Mouse (Mus musculus): ENCODE measurements around the gene Rere. TPM values are rescaled to one million over a fixed set of nuclear protein-coding genes. Genes with fewer than 3 reads are reported as not detected.

Gene Rere
- polyA plus RNA-seq, 1 experiment from 2014 or later = 34.5 TPM

DNA sequence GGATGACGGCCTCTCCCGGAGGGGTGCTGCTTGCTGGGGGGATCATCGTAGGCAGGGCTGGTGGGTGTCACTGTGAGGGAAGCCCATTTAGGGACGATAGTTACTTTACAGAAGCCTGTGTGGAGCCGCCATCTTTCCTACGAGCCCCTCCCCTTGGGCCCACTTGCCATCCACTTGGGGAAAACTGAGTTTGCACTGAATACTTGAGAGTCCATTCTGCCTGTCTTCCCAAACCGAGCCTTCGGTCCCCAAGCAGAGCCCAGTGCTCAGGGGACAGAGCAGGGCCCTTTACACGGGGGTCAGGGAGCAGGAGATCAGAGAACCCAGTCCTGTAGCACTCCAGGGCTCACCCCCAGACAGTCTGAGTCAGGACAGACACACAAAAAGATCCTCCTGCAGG lies 362.9 kb downstream of the Rere start:
- no peaks in the 10 kb centered on the region for H3K9me3 ChIP-seq (ENCODE audit: control insufficient read depth, low read length)
- 90% methylated on average over 9 of the region's 9 CpGs for WGBS
- no peak overlapping the region for H3K9ac ChIP-seq (replicated peaks; ENCODE audit: low read depth, low read length)
- peaks cover 2% of the 10 kb centered on the region; the same call in 1 of the 2 replicates for H3K36me3 ChIP-seq (ENCODE audit: control insufficient read depth, insufficient read depth)
- no peak overlapping the region for H3K27ac ChIP-seq (ENCODE audit: low read length)
- H3K27me3 ChIP-seq (replicated peaks; ENCODE audit: control insufficient read depth, insufficient read depth, low read length) = no peaks in the 10 kb centered on the region
- no peak for ATAC-seq
- H3K4me1 ChIP-seq (replicated peaks; ENCODE audit: control insufficient read depth, insufficient read depth, low read length) = no peaks in the 10 kb centered on the region
- H3K4me3 ChIP-seq (replicated peaks; ENCODE audit: low read length) = no peak overlapping the region
- H3K4me2 ChIP-seq (ENCODE audit: low read length) = no peak overlapping the region

DNA sequence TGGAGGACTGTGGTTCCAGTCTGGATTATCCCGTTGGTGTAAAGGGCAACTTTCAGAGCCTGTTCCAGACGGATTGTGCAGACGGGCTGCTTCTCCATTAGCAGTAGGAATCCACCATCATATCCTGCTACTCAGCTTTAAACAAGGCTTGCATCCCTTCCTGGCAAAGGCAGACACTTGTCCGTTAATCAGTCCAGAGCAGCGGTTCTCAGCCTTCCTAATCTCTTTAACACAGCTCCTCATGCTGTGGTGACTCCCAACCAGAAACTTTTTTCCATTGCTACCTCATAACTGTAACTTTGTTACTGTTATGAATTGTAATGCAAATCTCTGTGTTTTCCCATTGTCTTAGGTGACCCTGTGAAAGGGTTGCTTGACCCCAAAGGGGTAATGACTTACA lies 367.9 kb downstream of the Rere start:
- no peak overlapping the region for H3K27ac ChIP-seq (ENCODE audit: low read length)
- 0 out of 2 replicates have a peak, but pooled peaks cover 4% of the 10 kb centered on the region for H3K27me3 ChIP-seq (replicated peaks; ENCODE audit: control insufficient read depth, insufficient read depth, low read length)
- peaks cover 10% of the 10 kb centered on the region for H3K4me1 ChIP-seq (replicated peaks; ENCODE audit: control insufficient read depth, insufficient read depth, low read length)
- no peak overlapping the region for H3K9ac ChIP-seq (replicated peaks; ENCODE audit: low read depth, low read length)
- H3K9me3 ChIP-seq (ENCODE audit: control insufficient read depth, low read length) = no peaks in the 10 kb centered on the region
- no peak for ATAC-seq
- WGBS = 81% methylated on average over 5 of the region's 5 CpGs
- no peak overlapping the region for H3K4me2 ChIP-seq (ENCODE audit: low read length)
- no peak overlapping the region for H3K4me3 ChIP-seq (replicated peaks; ENCODE audit: low read length)
- H3K36me3 ChIP-seq (ENCODE audit: control insufficient read depth, insufficient read depth) = no peaks in the 10 kb centered on the region

DNA sequence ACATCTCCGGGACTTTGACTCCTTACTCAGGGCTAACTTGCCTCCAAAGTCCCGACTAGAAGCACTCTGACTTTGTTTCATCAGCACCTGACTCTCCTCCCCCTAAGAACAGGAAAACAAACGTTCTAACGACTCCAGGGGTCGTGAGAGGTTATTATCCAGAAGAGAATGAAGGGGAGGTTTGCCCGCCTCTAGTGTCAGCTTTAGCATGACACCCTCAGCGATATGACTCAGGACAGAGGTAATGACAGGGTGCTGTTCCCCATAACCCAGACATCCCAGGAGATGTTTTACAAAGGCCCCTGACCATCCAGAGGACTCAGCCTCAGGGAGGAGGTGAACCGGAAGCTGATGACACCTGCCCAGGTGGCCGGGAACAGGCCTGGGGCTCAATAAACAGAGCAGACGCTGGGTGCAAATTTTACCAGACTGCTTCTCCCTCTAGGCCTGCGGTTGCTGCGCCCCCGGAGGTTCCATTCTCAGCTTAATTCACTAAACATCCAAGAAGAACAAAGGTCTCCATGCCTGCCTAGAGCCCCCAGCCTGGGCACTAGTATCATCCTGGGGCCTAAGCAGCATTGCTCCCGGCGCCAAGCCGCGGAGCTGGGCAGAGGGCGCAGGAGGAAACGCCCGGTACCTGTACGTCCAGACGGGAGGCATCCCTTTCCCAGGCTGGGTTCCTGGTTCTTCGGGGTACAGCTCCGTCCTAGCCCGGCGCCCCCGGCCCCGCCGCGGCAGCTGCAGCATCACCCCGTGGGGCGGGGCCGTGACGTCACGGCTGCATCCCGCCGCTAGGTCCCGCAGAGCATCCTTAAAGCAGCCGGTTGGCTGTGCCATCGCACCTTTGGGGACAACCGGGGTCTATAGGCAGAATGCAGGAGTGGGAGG lies 370.2 kb downstream of the Rere start, which contains the start of gene Slc45a1:
TSS of gene Slc45a1 (minus strand) at position 785 of the 888 bp plus-strand sequence.
- Histone ChIP-seq H3K4me3 (replicated peaks; ENCODE audit: low read length) (peak within 1 kb of the TSS; percentile 77), H3K4me1 (replicated peaks; ENCODE audit: control insufficient read depth, insufficient read depth, low read length) (peaks cover 10% of the 10 kb centered on the region), H3K4me2 (ENCODE audit: low read length) (peak within 1 kb of the TSS; percentile 77), H3K9me3 (ENCODE audit: control insufficient read depth, low read length) (0 out of 2 replicates have a peak, but pooled peaks cover 1% of the 10 kb centered on the region), H3K36me3 (ENCODE audit: control insufficient read depth, insufficient read depth) (no peaks in the 10 kb centered on the region), H3K27me3 (replicated peaks; ENCODE audit: control insufficient read depth, insufficient read depth, low read length) (peaks cover 11% of the 10 kb centered on the region; the same call in 1 of the 2 replicates), H3K27ac (ENCODE audit: low read length) (no peak within 1 kb of the TSS; the same call in 1 of the 2 replicates), H3K9ac (replicated peaks; ENCODE audit: low read depth, low read length) (peak within 1 kb of the TSS; percentile 88)
- 5% methylated on average over 41 of the region's 41 CpGs for WGBS
- peak; percentile 81 for ATAC-seq

DNA sequence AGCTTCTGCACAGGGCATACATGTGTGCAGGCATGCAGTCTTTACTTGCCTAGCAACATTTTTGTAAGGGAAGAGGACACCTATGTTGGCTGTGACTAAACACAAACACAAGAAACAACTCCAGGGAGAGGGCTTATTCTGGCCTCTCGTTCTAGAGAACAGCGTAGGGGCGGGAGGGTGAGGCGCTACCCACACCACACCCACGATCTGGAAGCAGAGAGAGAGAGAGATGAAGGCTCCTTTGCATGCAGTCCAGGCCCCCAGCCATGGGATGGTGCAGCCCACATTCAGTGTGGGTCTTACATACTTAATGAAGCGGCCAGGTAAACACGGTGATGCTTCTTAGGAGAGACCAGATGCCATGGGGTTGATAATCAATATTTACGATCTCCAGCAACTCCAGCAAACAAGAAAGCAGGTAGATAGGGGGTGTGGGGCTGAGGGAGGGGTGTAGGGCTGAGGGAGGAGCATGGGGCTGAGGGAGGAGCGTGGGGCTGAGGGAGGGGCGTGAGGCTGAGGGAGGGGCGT lies 371.7 kb downstream of the Rere start:
- H3K27ac ChIP-seq (ENCODE audit: low read length) = no peak overlapping the region
- H3K4me1 ChIP-seq (replicated peaks; ENCODE audit: control insufficient read depth, insufficient read depth, low read length) = peaks cover 10% of the 10 kb centered on the region
- no peak overlapping the region for H3K4me2 ChIP-seq (ENCODE audit: low read length)
- no peak for ATAC-seq
- no peak overlapping the region for H3K4me3 ChIP-seq (replicated peaks; ENCODE audit: low read length)
- H3K9me3 ChIP-seq (ENCODE audit: control insufficient read depth, low read length) = 0 out of 2 replicates have a peak, but pooled peaks cover 2% of the 10 kb centered on the region
- H3K9ac ChIP-seq (replicated peaks; ENCODE audit: low read depth, low read length) = no peak overlapping the region
- H3K27me3 ChIP-seq (replicated peaks; ENCODE audit: control insufficient read depth, insufficient read depth, low read length) = peaks cover 11% of the 10 kb centered on the region; the same call in 1 of the 2 replicates
- 42% methylated on average over 9 of the region's 11 CpGs for WGBS
- H3K36me3 ChIP-seq (ENCODE audit: control insufficient read depth, insufficient read depth) = no peaks in the 10 kb centered on the region

DNA sequence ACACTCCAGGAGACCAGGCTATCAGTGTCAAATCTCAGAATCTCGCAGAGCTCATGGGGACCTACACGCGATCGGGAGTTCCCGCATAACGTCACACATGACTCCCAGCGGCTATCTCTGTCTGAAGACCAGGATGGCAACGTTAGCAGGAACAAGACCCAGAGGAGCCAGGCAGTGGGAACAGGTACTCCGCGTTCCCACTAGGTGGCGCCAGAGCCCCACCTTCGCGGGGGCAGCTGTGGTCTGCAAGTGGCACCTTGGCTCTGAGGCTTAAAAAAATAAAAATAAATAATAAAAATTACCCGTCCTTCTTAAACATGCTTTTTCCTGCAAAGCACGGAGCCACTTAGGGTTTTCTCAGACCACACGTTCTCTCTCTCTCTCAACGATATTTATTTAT lies 374.5 kb downstream of the Rere start:
- no peak overlapping the region for H3K9ac ChIP-seq (replicated peaks; ENCODE audit: low read depth, low read length)

DNA sequence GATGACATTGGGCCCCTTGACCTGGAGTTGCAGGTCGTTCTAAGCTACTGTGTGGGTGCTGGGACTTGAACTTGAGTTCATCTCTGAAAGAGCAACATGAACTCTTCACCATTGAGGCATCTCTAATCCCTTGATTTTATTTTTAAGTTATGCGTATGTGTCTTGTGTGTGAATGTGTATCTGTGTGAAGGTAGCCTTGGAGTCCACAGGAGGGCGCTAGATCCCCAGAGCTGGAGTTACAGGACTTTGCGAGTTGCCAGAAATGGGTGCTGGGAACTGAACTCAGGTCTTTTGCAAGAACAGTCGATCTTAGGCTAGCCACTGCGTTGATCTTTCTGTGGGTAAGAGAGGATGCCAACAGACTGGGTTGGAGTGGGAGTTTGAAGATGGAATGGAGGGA lies 375.1 kb downstream of the Rere start:
- peaks cover 6% of the 10 kb centered on the region for H3K4me1 ChIP-seq (replicated peaks; ENCODE audit: control insufficient read depth, insufficient read depth, low read length)
- H3K9me3 ChIP-seq (ENCODE audit: control insufficient read depth, low read length) = 0 out of 2 replicates have a peak, but pooled peaks cover 2% of the 10 kb centered on the region
- 81% methylated on average over 6 of the region's 6 CpGs for WGBS
- peaks cover 13% of the 10 kb centered on the region; the same call in 1 of the 2 replicates for H3K27me3 ChIP-seq (replicated peaks; ENCODE audit: control insufficient read depth, insufficient read depth, low read length)
- no peak overlapping the region for H3K27ac ChIP-seq (ENCODE audit: low read length)
- ATAC-seq = no peak
- no peak overlapping the region for H3K9ac ChIP-seq (replicated peaks; ENCODE audit: low read depth, low read length)
- H3K4me3 ChIP-seq (replicated peaks; ENCODE audit: low read length) = no peak overlapping the region
- no peaks in the 10 kb centered on the region for H3K36me3 ChIP-seq (ENCODE audit: control insufficient read depth, insufficient read depth)
- H3K4me2 ChIP-seq (ENCODE audit: low read length) = no peak overlapping the region

More for the DNA sequence above, 374.5 kb downstream of the Rere start:
- no peak overlapping the region for H3K4me3 ChIP-seq (replicated peaks; ENCODE audit: low read length)
- no peaks in the 10 kb centered on the region for H3K36me3 ChIP-seq (ENCODE audit: control insufficient read depth, insufficient read depth)
- 0 out of 2 replicates have a peak, but pooled peaks cover 2% of the 10 kb centered on the region for H3K9me3 ChIP-seq (ENCODE audit: control insufficient read depth, low read length)
- H3K27ac ChIP-seq (ENCODE audit: low read length) = no peak overlapping the region
- peak overlapping the region; percentile 19; the same call in 1 of the 2 replicates for H3K4me2 ChIP-seq (ENCODE audit: low read length)
- 5% methylated on average over 17 of the region's 17 CpGs for WGBS
- peaks cover 10% of the 10 kb centered on the region for H3K4me1 ChIP-seq (replicated peaks; ENCODE audit: control insufficient read depth, insufficient read depth, low read length)
- H3K27me3 ChIP-seq (replicated peaks; ENCODE audit: control insufficient read depth, insufficient read depth, low read length) = peaks cover 11% of the 10 kb centered on the region; the same call in 1 of the 2 replicates
- peak; percentile 71 for ATAC-seq

DNA sequence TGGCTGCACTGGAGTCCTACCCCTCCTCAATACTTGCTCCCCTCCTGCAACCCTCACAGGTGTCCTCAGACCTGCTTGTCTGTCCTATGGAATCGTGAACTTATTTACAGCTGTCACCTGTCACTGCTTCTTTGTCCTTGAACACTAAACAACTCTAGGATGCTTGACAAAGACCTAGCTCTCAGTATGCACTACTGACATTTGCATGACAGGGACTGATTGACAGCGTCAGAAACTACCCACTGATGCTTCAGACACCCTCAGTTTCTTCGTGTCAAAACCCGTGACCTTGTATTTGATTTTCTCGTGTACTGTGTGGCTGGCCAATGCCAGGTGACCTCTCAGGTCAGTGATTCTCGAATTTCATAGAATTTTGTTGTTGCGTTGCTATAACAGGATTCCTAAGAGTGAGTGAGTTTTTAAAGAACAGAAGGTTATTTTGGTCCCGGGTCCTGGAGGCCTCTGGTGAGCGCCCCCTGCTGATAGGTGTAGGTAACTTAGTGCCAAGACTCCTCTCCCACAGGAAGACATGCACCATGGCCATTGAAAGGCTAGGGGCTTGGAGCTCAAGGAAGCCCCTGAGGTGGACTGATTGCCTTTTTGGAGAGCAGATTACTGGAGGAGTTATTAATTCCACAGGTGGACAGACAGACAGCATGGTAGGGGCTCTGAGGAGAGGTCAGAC lies 378.6 kb downstream of the Rere start:
- Histone ChIP-seq H3K27ac (ENCODE audit: low read length) (no peak overlapping the region), H3K27me3 (replicated peaks; ENCODE audit: control insufficient read depth, insufficient read depth, low read length) (peaks cover 8% of the 10 kb centered on the region), H3K4me2 (ENCODE audit: low read length) (no peak overlapping the region), H3K4me3 (replicated peaks; ENCODE audit: low read length) (no peak overlapping the region), H3K4me1 (replicated peaks; ENCODE audit: control insufficient read depth, insufficient read depth, low read length) (peaks cover 5% of the 10 kb centered on the region; the same call in 1 of the 2 replicates), H3K9ac (replicated peaks; ENCODE audit: low read depth, low read length) (no peak overlapping the region), H3K9me3 (ENCODE audit: control insufficient read depth, low read length) (0 out of 2 replicates have a peak, but pooled peaks cover 2% of the 10 kb centered on the region), H3K36me3 (ENCODE audit: control insufficient read depth, insufficient read depth) (no peaks in the 10 kb centered on the region)
- no peak for ATAC-seq
- WGBS = 79% methylated on average over 9 of the region's 9 CpGs

DNA sequence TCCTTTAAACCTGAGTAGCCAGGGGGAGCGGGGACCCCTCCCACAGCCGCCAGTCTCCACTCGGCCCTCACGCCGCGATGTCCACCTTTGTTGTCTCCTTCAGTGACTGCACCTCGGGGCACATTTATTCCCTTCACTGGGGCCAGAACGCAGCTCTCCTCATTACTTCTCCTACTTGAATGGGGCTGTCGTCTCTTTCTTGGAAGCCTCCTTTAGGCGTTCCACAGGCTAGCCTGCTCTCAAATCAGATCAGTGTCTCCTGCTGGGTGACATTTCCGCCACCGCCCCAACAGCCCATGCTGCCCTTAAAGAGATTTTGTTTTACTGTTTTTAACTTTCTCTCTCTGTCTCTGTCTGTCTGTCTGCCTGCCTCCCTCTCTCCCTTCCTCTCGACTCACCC lies 380.4 kb downstream of the Rere start:
- Histone ChIP-seq H3K4me1 (replicated peaks; ENCODE audit: control insufficient read depth, insufficient read depth, low read length) (peaks cover 5% of the 10 kb centered on the region; the same call in 1 of the 2 replicates), H3K27me3 (replicated peaks; ENCODE audit: control insufficient read depth, insufficient read depth, low read length) (peaks cover 5% of the 10 kb centered on the region), H3K27ac (ENCODE audit: low read length) (no peak overlapping the region), H3K4me3 (replicated peaks; ENCODE audit: low read length) (peak overlapping the region; percentile 6; the same call in 1 of the 2 replicates), H3K36me3 (ENCODE audit: control insufficient read depth, insufficient read depth) (no peaks in the 10 kb centered on the region), H3K4me2 (ENCODE audit: low read length) (peak overlapping the region; percentile 40), H3K9ac (replicated peaks; ENCODE audit: low read depth, low read length) (peak overlapping the region; percentile 32; the same call in 1 of the 2 replicates), H3K9me3 (ENCODE audit: control insufficient read depth, low read length) (no peaks in the 10 kb centered on the region)
- WGBS = 4% methylated on average over 13 of the region's 13 CpGs
- ATAC-seq = no peak

DNA sequence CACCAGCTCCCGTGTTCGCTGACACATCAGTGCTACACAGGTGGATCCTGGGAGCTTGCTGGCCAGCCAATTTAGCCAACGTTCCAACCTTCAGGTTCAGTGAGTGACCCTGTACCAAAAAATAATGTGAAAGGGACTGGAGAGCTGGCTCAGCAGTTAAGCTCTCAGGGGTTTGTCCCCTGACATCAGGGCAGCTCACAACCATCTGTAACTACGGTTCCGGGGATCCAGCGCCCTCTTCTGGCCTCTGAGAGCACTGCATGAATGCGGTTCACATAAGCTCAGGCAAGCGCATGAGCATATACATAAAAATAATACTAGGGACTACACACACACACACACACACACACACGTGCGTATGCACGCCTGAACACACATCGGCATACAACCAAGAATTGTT lies 381.7 kb downstream of the Rere start:
- Histone ChIP-seq H3K9ac (replicated peaks; ENCODE audit: low read depth, low read length) (no peak overlapping the region), H3K9me3 (ENCODE audit: control insufficient read depth, low read length) (no peaks in the 10 kb centered on the region), H3K4me1 (replicated peaks; ENCODE audit: control insufficient read depth, insufficient read depth, low read length) (peaks cover 5% of the 10 kb centered on the region; the same call in 1 of the 2 replicates), H3K4me3 (replicated peaks; ENCODE audit: low read length) (no peak overlapping the region), H3K27me3 (replicated peaks; ENCODE audit: control insufficient read depth, insufficient read depth, low read length) (peaks cover 5% of the 10 kb centered on the region), H3K36me3 (ENCODE audit: control insufficient read depth, insufficient read depth) (no peaks in the 10 kb centered on the region), H3K27ac (ENCODE audit: low read length) (no peak overlapping the region), H3K4me2 (ENCODE audit: low read length) (no peak overlapping the region)
- no peak for ATAC-seq
- 59% methylated on average over 12 of the region's 12 CpGs for WGBS

All from forebrain, embryonic 16.5 days (tissue).